Mouse (Mus musculus): ENCODE results near the gene Sdccag8. TPM values are rescaled to one million over a fixed set of nuclear protein-coding genes. Genes with fewer than 3 reads are reported as not detected.

The Sdccag8 gene
- polyA plus RNA-seq, 1 experiment from 2014 or later = 18.2 TPM

DNA sequence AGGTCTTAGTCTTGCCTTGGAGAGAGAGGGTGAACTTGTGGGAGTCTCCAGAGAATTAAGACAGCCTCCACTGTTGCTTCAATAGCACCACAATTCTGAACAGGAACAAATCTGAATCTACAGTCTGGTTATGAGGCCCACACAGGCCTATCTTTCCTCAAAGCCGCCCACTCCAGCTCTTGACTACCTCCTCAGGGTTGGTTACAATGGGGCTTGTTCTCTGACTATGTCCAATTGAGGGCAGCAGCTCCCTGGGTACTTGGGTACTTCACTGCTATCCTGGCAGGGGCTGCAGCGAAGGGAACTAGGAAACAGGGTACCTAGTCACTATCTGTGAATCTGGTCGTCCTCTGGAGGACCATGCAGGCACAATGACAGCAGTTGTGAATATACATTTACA lies 213.2 kb downstream of the Sdccag8 start:
- no peak overlapping the region for H3K9ac ChIP-seq (ENCODE audit: low read depth, low read length)
- H3K4me2 ChIP-seq (ENCODE audit: low read depth, low read length) = no peak overlapping the region
- no peaks in the 10 kb centered on the region for H3K27me3 ChIP-seq (replicated peaks; ENCODE audit: control insufficient read depth, insufficient read depth, low read length)
- H3K36me3 ChIP-seq (ENCODE audit: control insufficient read depth, insufficient read depth, low read length) = peaks cover 11% of the 10 kb centered on the region; the same call in 1 of the 2 replicates
- DNase-seq (ENCODE audit: low spot score) = no peak
- 88% methylated on average over 3 of the region's 3 CpGs for WGBS
- ATAC-seq (ENCODE audit: low read depth) = no peak
- H3K4me1 ChIP-seq (ENCODE audit: control insufficient read depth, insufficient read depth, low read length) = no peaks in the 10 kb centered on the region
- H3K9me3 ChIP-seq (ENCODE audit: control insufficient read depth, low read length) = no peaks in the 10 kb centered on the region
- no peak overlapping the region for H3K27ac ChIP-seq (replicated peaks; ENCODE audit: low read depth, low read length)
- no peak overlapping the region for H3K4me3 ChIP-seq (ENCODE audit: low read depth, low read length)

DNA sequence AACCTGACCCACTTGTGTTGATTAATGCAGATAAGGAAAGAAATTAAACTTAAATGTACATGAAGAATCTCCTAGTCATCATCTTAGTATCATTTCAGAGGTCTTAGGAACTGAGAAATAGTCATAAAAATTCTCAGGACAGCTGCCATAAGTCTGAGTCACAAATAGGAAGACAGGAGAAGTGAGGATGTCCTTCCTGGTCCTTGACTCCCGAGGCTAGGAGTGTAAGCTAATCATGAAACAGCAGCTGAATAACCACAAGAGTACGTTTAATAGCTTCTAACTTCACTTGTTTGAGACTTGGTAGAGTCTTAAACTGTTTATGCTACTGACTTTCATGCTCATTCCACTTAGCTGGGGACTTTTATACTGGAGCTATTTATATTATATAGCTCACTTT lies 214.6 kb downstream of the Sdccag8 start:
- WGBS = 78% methylated on average over 2 of the region's 2 CpGs
- no peak overlapping the region for H3K27ac ChIP-seq (replicated peaks; ENCODE audit: low read depth, low read length)

DNA sequence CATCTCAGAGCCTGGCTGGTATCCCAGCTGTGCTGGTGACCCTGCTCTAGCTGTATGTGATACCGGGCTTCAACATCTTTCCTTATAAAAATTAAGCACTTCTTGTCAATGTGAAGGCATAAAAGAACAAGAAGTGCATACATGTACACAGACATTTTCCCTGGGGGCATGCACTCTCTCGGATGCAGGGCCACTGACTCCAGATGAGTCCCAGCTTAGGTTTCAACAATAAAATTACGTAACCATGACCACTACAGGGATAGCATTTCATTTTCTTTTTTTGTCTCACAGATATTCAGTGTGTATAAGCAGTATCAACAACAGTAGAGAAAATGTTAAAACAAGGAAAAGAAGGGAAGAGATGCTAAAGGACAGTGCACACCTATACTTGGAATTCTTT lies 216.2 kb downstream of the Sdccag8 start:
- H3K4me3 ChIP-seq (ENCODE audit: low read depth, low read length) = no peak overlapping the region
- H3K9me3 ChIP-seq (ENCODE audit: control insufficient read depth, low read length) = no peaks in the 10 kb centered on the region
- H3K27ac ChIP-seq (replicated peaks; ENCODE audit: low read depth, low read length) = no peak overlapping the region
- whole genome bisulfite sequencing = 42% methylated on average over 3 of the region's 3 CpGs
- no peak overlapping the region for H3K4me2 ChIP-seq (ENCODE audit: low read depth, low read length)
- no peaks in the 10 kb centered on the region for H3K27me3 ChIP-seq (replicated peaks; ENCODE audit: control insufficient read depth, insufficient read depth, low read length)
- H3K4me1 ChIP-seq (ENCODE audit: control insufficient read depth, insufficient read depth, low read length) = no peaks in the 10 kb centered on the region
- no peaks in the 10 kb centered on the region for H3K36me3 ChIP-seq (ENCODE audit: control insufficient read depth, insufficient read depth, low read length)
- H3K9ac ChIP-seq (ENCODE audit: low read depth, low read length) = no peak overlapping the region
- 0 out of 2 replicates have a peak, but pooled peaks have one; percentile 35 for ATAC-seq (ENCODE audit: low read depth)
- DNase-seq (ENCODE audit: low spot score) = peak; percentile 37

More for the DNA sequence above, 214.6 kb downstream of the Sdccag8 start:
- no peaks in the 10 kb centered on the region for H3K4me1 ChIP-seq (ENCODE audit: control insufficient read depth, insufficient read depth, low read length)
- peaks cover 6% of the 10 kb centered on the region; the same call in 1 of the 2 replicates for H3K36me3 ChIP-seq (ENCODE audit: control insufficient read depth, insufficient read depth, low read length)
- ATAC-seq (ENCODE audit: low read depth) = no peak
- H3K9me3 ChIP-seq (ENCODE audit: control insufficient read depth, low read length) = no peaks in the 10 kb centered on the region
- no peak overlapping the region for H3K4me2 ChIP-seq (ENCODE audit: low read depth, low read length)
- DNase-seq (ENCODE audit: low spot score) = no peak
- H3K27me3 ChIP-seq (replicated peaks; ENCODE audit: control insufficient read depth, insufficient read depth, low read length) = no peaks in the 10 kb centered on the region
- no peak overlapping the region for H3K9ac ChIP-seq (ENCODE audit: low read depth, low read length)
- H3K4me3 ChIP-seq (ENCODE audit: low read depth, low read length) = no peak overlapping the region

DNA sequence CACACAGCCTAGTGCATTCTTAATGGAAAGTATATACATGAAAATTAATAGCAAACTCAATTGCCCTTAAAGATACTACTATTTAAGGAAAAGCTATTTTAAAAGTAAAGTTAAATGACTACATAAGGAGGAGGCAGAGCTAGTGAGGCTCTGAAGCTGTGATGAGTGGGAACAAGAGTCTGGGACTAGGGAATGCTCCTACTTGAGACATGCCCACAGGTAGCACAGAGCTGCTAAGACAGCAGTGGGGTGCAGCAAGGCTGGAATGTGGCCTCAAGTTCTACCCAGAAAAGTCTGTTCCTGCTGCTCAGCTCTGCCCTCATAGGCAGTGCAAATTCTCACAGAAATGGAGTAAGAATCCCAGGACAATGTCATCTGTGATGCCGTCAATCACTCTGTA lies 216.7 kb downstream of the Sdccag8 start:
- ATAC-seq (ENCODE audit: low read depth) (no peak), DNase-seq (ENCODE audit: low spot score) (no peak)
- Histone ChIP-seq H3K4me2 (ENCODE audit: low read depth, low read length) (no peak overlapping the region), H3K4me1 (ENCODE audit: control insufficient read depth, insufficient read depth, low read length) (no peaks in the 10 kb centered on the region), H3K9ac (ENCODE audit: low read depth, low read length) (no peak overlapping the region), H3K27ac (replicated peaks; ENCODE audit: low read depth, low read length) (no peak overlapping the region), H3K36me3 (ENCODE audit: control insufficient read depth, insufficient read depth, low read length) (no peaks in the 10 kb centered on the region), H3K9me3 (ENCODE audit: control insufficient read depth, low read length) (no peaks in the 10 kb centered on the region), H3K27me3 (replicated peaks; ENCODE audit: control insufficient read depth, insufficient read depth, low read length) (no peaks in the 10 kb centered on the region), H3K4me3 (ENCODE audit: low read depth, low read length) (no peak overlapping the region)
- WGBS = 88% methylated on average over 1 of the region's 1 CpGs

DNA sequence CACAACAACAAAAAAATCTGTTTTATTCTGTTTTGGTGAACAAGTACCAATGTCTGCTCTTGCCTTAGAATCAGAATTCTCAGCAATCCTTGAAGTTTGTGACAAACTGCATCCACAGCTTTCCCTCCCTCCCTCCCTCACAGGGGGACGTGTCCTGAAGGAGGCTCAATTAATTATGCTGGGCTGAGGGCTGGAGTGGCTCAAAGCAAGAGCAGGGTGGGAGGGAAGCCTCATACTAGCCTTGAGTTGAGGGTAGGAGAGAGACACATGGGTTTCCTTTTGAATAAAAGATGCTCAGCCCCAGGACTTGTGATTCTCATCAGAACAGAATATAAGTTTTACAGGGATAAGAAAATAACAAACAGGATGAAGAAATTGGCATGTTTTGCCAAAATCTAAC lies 217.8 kb downstream of the Sdccag8 start:
- no peaks in the 10 kb centered on the region for H3K4me1 ChIP-seq (ENCODE audit: control insufficient read depth, insufficient read depth, low read length)
- H3K36me3 ChIP-seq (ENCODE audit: control insufficient read depth, insufficient read depth, low read length) = no peaks in the 10 kb centered on the region
- H3K27ac ChIP-seq (replicated peaks; ENCODE audit: low read depth, low read length) = no peak overlapping the region
- 0 out of 2 replicates have a peak, but pooled peaks have one; percentile 28 for ATAC-seq (ENCODE audit: low read depth)
- H3K9me3 ChIP-seq (ENCODE audit: control insufficient read depth, low read length) = no peaks in the 10 kb centered on the region
- H3K9ac ChIP-seq (ENCODE audit: low read depth, low read length) = no peak overlapping the region
- no peak overlapping the region for H3K4me3 ChIP-seq (ENCODE audit: low read depth, low read length)
- DNase-seq (ENCODE audit: low spot score) = no peak
- no peaks in the 10 kb centered on the region for H3K27me3 ChIP-seq (replicated peaks; ENCODE audit: control insufficient read depth, insufficient read depth, low read length)
- WGBS = 44% methylated on average over 1 of the region's 1 CpGs
- H3K4me2 ChIP-seq (ENCODE audit: low read depth, low read length) = no peak overlapping the region

DNA sequence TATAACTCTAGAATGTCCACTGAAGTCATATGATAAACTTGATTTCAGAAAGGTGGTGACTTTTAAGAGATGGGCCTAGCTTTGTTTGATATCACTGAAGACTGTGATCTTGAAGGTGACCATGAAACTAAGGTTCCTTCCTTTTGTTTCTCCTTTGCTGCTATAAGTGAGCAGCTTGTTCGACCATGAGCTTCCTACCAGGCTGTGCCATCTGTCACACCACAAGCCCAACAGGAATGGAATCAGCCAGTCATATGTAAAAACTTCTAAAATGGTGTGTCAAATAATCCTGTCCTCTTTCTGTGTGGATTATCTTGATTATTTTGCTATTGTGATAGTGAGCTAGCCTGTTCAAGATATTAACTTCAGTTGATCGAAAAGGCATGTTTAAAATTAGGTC lies 221.0 kb downstream of the Sdccag8 start:
- 93% methylated on average over 2 of the region's 2 CpGs for WGBS
- DNase-seq (ENCODE audit: low spot score) = no peak
- no peaks in the 10 kb centered on the region for H3K4me1 ChIP-seq (ENCODE audit: control insufficient read depth, insufficient read depth, low read length)
- H3K27me3 ChIP-seq (replicated peaks; ENCODE audit: control insufficient read depth, insufficient read depth, low read length) = no peaks in the 10 kb centered on the region
- H3K4me3 ChIP-seq (ENCODE audit: low read depth, low read length) = no peak overlapping the region
- H3K36me3 ChIP-seq (ENCODE audit: control insufficient read depth, insufficient read depth, low read length) = no peaks in the 10 kb centered on the region
- ATAC-seq (ENCODE audit: low read depth) = no peak
- no peak overlapping the region for H3K27ac ChIP-seq (replicated peaks; ENCODE audit: low read depth, low read length)
- H3K9me3 ChIP-seq (ENCODE audit: control insufficient read depth, low read length) = no peaks in the 10 kb centered on the region
- H3K9ac ChIP-seq (ENCODE audit: low read depth, low read length) = no peak overlapping the region
- no peak overlapping the region for H3K4me2 ChIP-seq (ENCODE audit: low read depth, low read length)

DNA sequence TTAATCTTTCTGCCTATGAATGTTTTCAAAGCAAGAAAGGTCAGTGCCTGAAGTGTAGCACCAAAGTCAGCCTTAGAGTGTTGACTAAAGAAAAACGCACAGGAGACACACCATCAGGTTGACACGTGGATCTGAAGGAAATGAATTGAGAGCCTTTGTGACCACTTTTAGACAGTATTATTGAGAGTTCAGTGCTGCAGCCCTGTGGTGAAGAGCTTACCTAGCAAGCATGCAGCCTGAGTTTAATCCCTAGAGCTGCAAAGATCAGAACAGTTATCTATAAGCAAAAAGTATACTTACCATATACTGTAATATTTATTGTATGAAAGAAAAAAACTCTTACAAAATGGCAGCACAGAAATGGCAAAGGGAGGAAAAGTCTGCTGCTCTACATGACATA lies 223.9 kb downstream of the Sdccag8 start:
- H3K27me3 ChIP-seq (replicated peaks; ENCODE audit: control insufficient read depth, insufficient read depth, low read length) = no peaks in the 10 kb centered on the region
- WGBS = 47% methylated on average over 2 of the region's 2 CpGs
- H3K9me3 ChIP-seq (ENCODE audit: control insufficient read depth, low read length) = no peaks in the 10 kb centered on the region

DNA sequence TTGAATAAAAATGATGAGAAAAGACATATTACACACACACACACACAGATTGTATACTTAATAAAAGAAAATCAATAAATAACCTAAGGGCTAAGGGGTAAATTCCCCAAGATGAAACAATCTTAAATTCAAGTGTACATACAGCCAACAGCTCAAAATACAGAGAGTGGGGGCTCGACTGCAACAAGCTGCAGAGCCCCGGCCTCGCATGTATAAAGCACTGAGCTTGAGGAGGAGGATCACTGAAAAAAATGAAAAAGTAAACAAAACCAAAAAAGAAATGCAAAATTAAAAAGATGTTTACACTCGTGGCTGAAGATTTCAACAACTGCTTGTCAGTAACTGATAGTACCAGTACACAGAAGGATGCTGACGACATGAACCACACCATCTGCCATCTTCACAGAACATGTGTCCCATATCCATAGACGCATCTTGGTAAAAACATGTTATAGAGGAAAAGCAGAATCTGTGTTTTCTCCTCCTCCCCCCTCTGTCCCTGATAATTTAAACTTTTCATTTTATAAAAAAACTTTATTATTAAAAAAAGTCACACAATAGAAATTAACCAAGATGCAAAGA lies 224.7 kb downstream of the Sdccag8 start:
- Histone ChIP-seq H3K9ac (ENCODE audit: low read depth, low read length) (no peak overlapping the region), H3K36me3 (ENCODE audit: control insufficient read depth, insufficient read depth, low read length) (no peaks in the 10 kb centered on the region), H3K4me2 (ENCODE audit: low read depth, low read length) (no peak overlapping the region), H3K4me3 (ENCODE audit: low read depth, low read length) (no peak overlapping the region), H3K9me3 (ENCODE audit: control insufficient read depth, low read length) (no peaks in the 10 kb centered on the region), H3K4me1 (ENCODE audit: control insufficient read depth, insufficient read depth, low read length) (no peaks in the 10 kb centered on the region), H3K27me3 (replicated peaks; ENCODE audit: control insufficient read depth, insufficient read depth, low read length) (no peaks in the 10 kb centered on the region), H3K27ac (replicated peaks; ENCODE audit: low read depth, low read length) (no peak overlapping the region)
- no peak for ATAC-seq (ENCODE audit: low read depth)
- no peak for DNase-seq (ENCODE audit: low spot score)
- WGBS = 78% methylated on average over 6 of the region's 6 CpGs

More for the DNA sequence above, 223.9 kb downstream of the Sdccag8 start:
- Histone ChIP-seq H3K27ac (replicated peaks; ENCODE audit: low read depth, low read length) (no peak overlapping the region), H3K9ac (ENCODE audit: low read depth, low read length) (no peak overlapping the region), H3K36me3 (ENCODE audit: control insufficient read depth, insufficient read depth, low read length) (no peaks in the 10 kb centered on the region), H3K4me3 (ENCODE audit: low read depth, low read length) (no peak overlapping the region), H3K4me2 (ENCODE audit: low read depth, low read length) (no peak overlapping the region), H3K4me1 (ENCODE audit: control insufficient read depth, insufficient read depth, low read length) (no peaks in the 10 kb centered on the region)
- DNase-seq (ENCODE audit: low spot score) (no peak), ATAC-seq (ENCODE audit: low read depth) (no peak)

DNA sequence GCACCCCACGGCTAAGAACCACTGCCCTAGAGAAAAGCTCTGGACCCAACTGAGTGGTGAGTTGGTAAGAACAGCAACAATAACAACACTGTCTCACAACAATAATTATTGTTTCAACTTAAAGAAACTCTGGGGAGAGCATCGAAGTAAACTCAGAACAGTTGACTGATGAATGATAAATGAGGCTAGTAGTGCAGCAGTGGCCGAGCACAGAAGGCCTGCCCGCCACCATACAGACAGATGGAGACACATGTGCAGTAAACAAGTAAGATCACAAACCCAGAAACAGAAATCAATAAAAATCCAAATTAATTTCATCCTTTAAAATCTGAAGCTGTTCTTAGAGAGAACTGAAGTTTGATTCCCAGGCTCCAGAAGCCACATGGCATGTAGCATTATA lies 225.6 kb downstream of the Sdccag8 start:
- H3K9ac ChIP-seq (ENCODE audit: low read depth, low read length) = no peak overlapping the region
- H3K9me3 ChIP-seq (ENCODE audit: control insufficient read depth, low read length) = no peaks in the 10 kb centered on the region
- H3K27me3 ChIP-seq (replicated peaks; ENCODE audit: control insufficient read depth, insufficient read depth, low read length) = no peaks in the 10 kb centered on the region
- WGBS = 47% methylated on average over 4 of the region's 4 CpGs
- DNase-seq (ENCODE audit: low spot score) (no peak), ATAC-seq (ENCODE audit: low read depth) (no peak)
- no peak overlapping the region for H3K27ac ChIP-seq (replicated peaks; ENCODE audit: low read depth, low read length)
- no peak overlapping the region for H3K4me2 ChIP-seq (ENCODE audit: low read depth, low read length)
- H3K4me1 ChIP-seq (ENCODE audit: control insufficient read depth, insufficient read depth, low read length) = no peaks in the 10 kb centered on the region
- H3K4me3 ChIP-seq (ENCODE audit: low read depth, low read length) = no peak overlapping the region
- H3K36me3 ChIP-seq (ENCODE audit: control insufficient read depth, insufficient read depth, low read length) = no peaks in the 10 kb centered on the region
